ENCODE assay signal across 11 mouse cellular contexts in genomic region chr11:114639681-114640103, GRCm38 (mm10). TPM values are rescaled to one million over a fixed set of nuclear protein-coding genes. Genes with fewer than 3 reads are reported as not detected.
A peak's percentile ranks its signal among the peaks of the same experiment; 100 is the strongest.
DNase-seq lines count a peak whose midpoint lies in the region; ATAC-seq and TF ChIP-seq lines count a peak whose summit lies in the region.
"Had no signal": no experiment of that assay in that cellular context is flagged by ENCODE, and none has a peak within 500 bp of the region (broad histone marks: within the 10 kb centered on the region; RNA-seq: fewer than 3 reads in every experiment).

No protein-coding gene starts in this region.

- H3K9me3 ChIP-seq in intestine, embryonic 14.5 days (ENCODE audit: control insufficient read depth, low read length), result no peaks in the 10 kb centered on the region
- H3K9me3 ChIP-seq in intestine, embryonic 16.5 days (ENCODE audit: control insufficient read depth, low read length), result no peaks in the 10 kb centered on the region
- H3K9me3 ChIP-seq in E14TG2a.4 (ENCODE audit: low read length), result no peaks in the 10 kb centered on the region
- H3K9me3 ChIP-seq in embryonic facial prominence, embryonic 11.5 days (replicated peaks; ENCODE audit: control insufficient read depth, low read length), result no peaks in the 10 kb centered on the region
- no peaks in the 10 kb centered on the region for H3K9me3 ChIP-seq in limb, embryonic 11.5 days (ENCODE audit: control insufficient read depth, low read length)
- H3K9me3 ChIP-seq: embryonic facial prominence, embryonic 15.5 days had no signal

- ATAC-seq in intestine, embryonic 14.5 days (replicated peaks; ENCODE audit: low FRiP score, low TSS enrichment, low read depth), result 0 out of 2 replicates have a peak, but pooled peaks have one; percentile 37
- no peak for ATAC-seq in intestine, embryonic 16.5 days
- 0 out of 2 replicates have a peak, but pooled peaks have one; percentile 37 for ATAC-seq in embryonic facial prominence, embryonic 11.5 days (replicated peaks; ENCODE audit: insufficient number of reproducible peaks, low FRiP score, low TSS enrichment, low read depth)
- no peak for ATAC-seq in limb, embryonic 11.5 days (ENCODE audit: insufficient number of reproducible peaks, low FRiP score, low TSS enrichment, low read depth)
- ATAC-seq: lung, postnatal 0 days had no signal

- no peak overlapping the region for H3K4me3 ChIP-seq in intestine, embryonic 14.5 days (ENCODE audit: low read depth, low read length)
- no peak overlapping the region for H3K4me3 ChIP-seq in intestine, embryonic 16.5 days (ENCODE audit: low read length)
- H3K4me3 ChIP-seq in E14TG2a.4 (replicated peaks; ENCODE audit: low read length), result peak overlapping the region; percentile 46
- H3K4me3 ChIP-seq in embryonic facial prominence, embryonic 11.5 days (ENCODE audit: low read depth, low read length), result no peak overlapping the region
- no peak overlapping the region for H3K4me3 ChIP-seq in limb, embryonic 11.5 days (ENCODE audit: low read depth, low read length)
- H3K4me3 ChIP-seq: embryonic facial prominence, embryonic 15.5 days had no signal

- no peak for DNase-seq in intestine, embryonic 14.5 days (ENCODE audit: low spot score)
- peak; percentile 75 for DNase-seq in embryonic facial prominence, embryonic 11.5 days (ENCODE audit: low spot score)
- peak; percentile 80 for DNase-seq in limb, embryonic 11.5 days (ENCODE audit: low spot score)
- no peak for DNase-seq in spleen, adult 18-20 months
- no peak for DNase-seq in left cerebral cortex, adult 11 months (ENCODE audit: low spot score)
- no peak for DNase-seq in adrenal gland, postnatal 4 days (ENCODE audit: low spot score in 2 of 2)
- DNase-seq: adrenal gland, postnatal 25 days had no signal

- no peak overlapping the region for H3K27ac ChIP-seq in intestine, embryonic 14.5 days (ENCODE audit: low read depth)
- no peak overlapping the region for H3K27ac ChIP-seq in intestine, embryonic 16.5 days (ENCODE audit: low read length)
- no peak overlapping the region for H3K27ac ChIP-seq in embryonic facial prominence, embryonic 11.5 days (replicated peaks; ENCODE audit: low read depth, low read length)
- H3K27ac ChIP-seq in limb, embryonic 11.5 days (replicated peaks; ENCODE audit: low read depth, low read length), result no peak overlapping the region
- H3K27ac ChIP-seq: embryonic facial prominence, embryonic 15.5 days had no signal

- TF ChIP-seq CTCF in E14TG2a.4 (conservative IDR thresholded peaks at IDR 0.05; ENCODE audit: low read length), result no peak

- peaks cover 6% of the 10 kb centered on the region for H3K4me1 ChIP-seq in intestine, embryonic 14.5 days (replicated peaks; ENCODE audit: control insufficient read depth, insufficient read depth, low read length)
- H3K4me1 ChIP-seq in intestine, embryonic 16.5 days (ENCODE audit: control insufficient read depth, insufficient read depth, low read length), result peaks cover 7% of the 10 kb centered on the region; the same call in 1 of the 2 replicates
- H3K4me1 ChIP-seq in E14TG2a.4 (replicated peaks; ENCODE audit: low read depth, low read length), result peaks cover 83% of the 10 kb centered on the region
- H3K4me1 ChIP-seq in embryonic facial prominence, embryonic 11.5 days (ENCODE audit: control insufficient read depth, insufficient read depth, low read length), result peaks cover 6% of the 10 kb centered on the region; the same call in 1 of the 2 replicates
- H3K4me1 ChIP-seq in limb, embryonic 11.5 days (ENCODE audit: control insufficient read depth, insufficient read depth, low read length), result peaks cover 9% of the 10 kb centered on the region

- no peak overlapping the region for H3K4me2 ChIP-seq in intestine, embryonic 14.5 days (ENCODE audit: low read length)
- no peak overlapping the region for H3K4me2 ChIP-seq in intestine, embryonic 16.5 days (ENCODE audit: low read depth, low read length)
- H3K4me2 ChIP-seq in embryonic facial prominence, embryonic 11.5 days (ENCODE audit: low read depth, low read length), result peak overlapping the region; percentile 5; the same call in 1 of the 2 replicates
- H3K4me2 ChIP-seq in limb, embryonic 11.5 days (ENCODE audit: low read depth, severe bottlenecking), result peak overlapping the region; percentile 27; the same call in 1 of the 2 replicates
- H3K4me2 ChIP-seq: embryonic facial prominence, embryonic 15.5 days had no signal

- H3K9ac ChIP-seq in intestine, embryonic 14.5 days (ENCODE audit: low read length), result no peak overlapping the region
- no peak overlapping the region for H3K9ac ChIP-seq in intestine, embryonic 16.5 days (ENCODE audit: low read depth, low read length)
- no peak overlapping the region; the same call in 1 of the 2 replicates for H3K9ac ChIP-seq in embryonic facial prominence, embryonic 11.5 days (replicated peaks; ENCODE audit: low read length)
- H3K9ac ChIP-seq in limb, embryonic 11.5 days (ENCODE audit: low read length), result no peak overlapping the region
- H3K9ac ChIP-seq: embryonic facial prominence, embryonic 15.5 days had no signal

- WGBS in intestine, embryonic 14.5 days, result 9% methylated on average over 19 of the region's 19 CpGs
- 11% methylated on average over 19 of the region's 19 CpGs for WGBS in intestine, embryonic 16.5 days
- under 1% methylated on average over 19 of the region's 19 CpGs for WGBS in embryonic facial prominence, embryonic 11.5 days
- under 1% methylated on average over 19 of the region's 19 CpGs for WGBS in limb, embryonic 11.5 days

- 0 out of 2 replicates have a peak, but pooled peaks cover 7% of the 10 kb centered on the region for H3K27me3 ChIP-seq in intestine, embryonic 14.5 days (replicated peaks; ENCODE audit: control insufficient read depth, insufficient read depth, low read length)
- peaks cover 4% of the 10 kb centered on the region; the same call in 1 of the 2 replicates for H3K27me3 ChIP-seq in intestine, embryonic 16.5 days (replicated peaks; ENCODE audit: control insufficient read depth, insufficient read depth, low read length)
- H3K27me3 ChIP-seq in E14TG2a.4 (ENCODE audit: insufficient read depth, low read length), result peaks cover 26% of the 10 kb centered on the region
- H3K27me3 ChIP-seq in embryonic facial prominence, embryonic 11.5 days (ENCODE audit: control insufficient read depth, insufficient read depth, low read length), result no peaks in the 10 kb centered on the region
- no peaks in the 10 kb centered on the region for H3K27me3 ChIP-seq in limb, embryonic 11.5 days (ENCODE audit: control insufficient read depth, insufficient read depth, low read length)

- no peaks in the 10 kb centered on the region for H3K36me3 ChIP-seq in intestine, embryonic 14.5 days (ENCODE audit: control insufficient read depth, insufficient read depth, low read length)
- no peaks in the 10 kb centered on the region for H3K36me3 ChIP-seq in intestine, embryonic 16.5 days (ENCODE audit: control insufficient read depth, insufficient read depth, low read length)
- H3K36me3 ChIP-seq in E14TG2a.4 (ENCODE audit: insufficient read depth, low read length), result no peaks in the 10 kb centered on the region
- no peaks in the 10 kb centered on the region for H3K36me3 ChIP-seq in embryonic facial prominence, embryonic 11.5 days (replicated peaks; ENCODE audit: control insufficient read depth, insufficient read depth, low read depth, low read length)
- H3K36me3 ChIP-seq in limb, embryonic 11.5 days (ENCODE audit: control insufficient read depth, insufficient read depth, low read length), result no peaks in the 10 kb centered on the region
- H3K36me3 ChIP-seq: embryonic facial prominence, embryonic 15.5 days had no signal

RNA-seq across cellular contexts. Expression of gene Rpl38, which starts 28.6 kb away (rescaled TPM):
- 1,083 and 1,275 TPM in 2 replicates for polyA plus RNA-seq in intestine, embryonic 14.5 days (2014; fragmentation: Nextera tagmentation; extraction: Ambion mirVana)
- 894 and 926 TPM in 2 replicates for polyA plus RNA-seq in intestine, embryonic 16.5 days (2015; fragmentation: Nextera tagmentation; extraction: Ambion mirVana)
- polyA plus RNA-seq in embryonic facial prominence, embryonic 11.5 days (2014; fragmentation: Nextera tagmentation; extraction: Ambion mirVana), result 888 and 938 TPM in 2 replicates
- 1,033 and 1,082 TPM in 2 replicates for polyA plus RNA-seq in limb, embryonic 11.5 days (2014; fragmentation: Nextera tagmentation; extraction: Ambion mirVana)
- 1,000 to 10,000 TPM; 1,445 to 1,502 TPM for total RNA-seq in adrenal gland, postnatal 4 days (2021)

RNA-seq across cellular contexts. Expression of gene Ttyh2, which starts 35.5 kb away (rescaled TPM):
- polyA plus RNA-seq in intestine, embryonic 14.5 days (2014; fragmentation: Nextera tagmentation; extraction: Ambion mirVana), result 17.7 and 19.9 TPM in 2 replicates
- 39.1 and 48.3 TPM in 2 replicates for polyA plus RNA-seq in intestine, embryonic 16.5 days (2015; fragmentation: Nextera tagmentation; extraction: Ambion mirVana)
- 15.5 and 16.4 TPM in 2 replicates for polyA plus RNA-seq in embryonic facial prominence, embryonic 11.5 days (2014; fragmentation: Nextera tagmentation; extraction: Ambion mirVana)
- 9.5 and 10.0 TPM in 2 replicates for polyA plus RNA-seq in limb, embryonic 11.5 days (2014; fragmentation: Nextera tagmentation; extraction: Ambion mirVana)
- total RNA-seq in adrenal gland, postnatal 4 days (2021), result 100 to 1,000 TPM; 108 to 113 TPM

Comparison
In these comparisons a context has a peak if more than half of its experiments do, and no peak if none do; other contexts are left out.
1. ATAC-seq: peak in intestine, embryonic 14.5 days (single experiment) and embryonic facial prominence, embryonic 11.5 days (single experiment); none in intestine, embryonic 16.5 days (single experiment) and limb, embryonic 11.5 days (single experiment).
2. DNase-seq: peak in embryonic facial prominence, embryonic 11.5 days (single experiment) and limb, embryonic 11.5 days (single experiment); none in intestine, embryonic 14.5 days (single experiment), spleen, adult 18-20 months (0 of 2), left cerebral cortex, adult 11 months (single experiment) and adrenal gland, postnatal 4 days (0 of 2).
3. H3K4me2 ChIP-seq: peak in embryonic facial prominence, embryonic 11.5 days (single experiment) and limb, embryonic 11.5 days (single experiment); none in intestine, embryonic 14.5 days (single experiment) and intestine, embryonic 16.5 days (single experiment).